Mouse (Mus musculus) liver, embryonic 15.5 days (tissue): ENCODE measurements around the gene Pik3c2g. TPM values are rescaled to one million over a fixed set of nuclear protein-coding genes. Genes with fewer than 3 reads are reported as not detected.

Experiments
- ATAC-seq: fragments of 200-750 bp; cut with Nextera tagmentation; 2 replicates; pipeline ENCODE4 v1.8.0; 2017; ENCODE audit warnings: moderate number of reproducible peaks, mild to moderate bottlenecking, moderate library complexity; ENCODE audit not compliant: insufficient read depth
- H3K27ac ChIP-seq: fragments of 300-500 bp; sonication (generic); replicated peaks from 2 replicates; pipeline ENCODE4 v1.5.1; 2015; ENCODE audit warnings: mild to moderate bottlenecking, inconsistent platforms
- H3K27me3 ChIP-seq: fragments of 300-500 bp; sonication (generic); 2 replicates; pipeline ENCODE4 v1.6.1; 2015; ENCODE audit warnings: mild to moderate bottlenecking, inconsistent platforms
- H3K36me3 ChIP-seq: fragments of 300-500 bp; sonication (generic); replicated peaks from 2 replicates; pipeline ENCODE4 v1.6.1; 2015; ENCODE audit warnings: moderate library complexity, mild to moderate bottlenecking, inconsistent platforms
- H3K4me1 ChIP-seq: fragments of 300-500 bp; sonication (generic); replicated peaks from 2 replicates; pipeline ENCODE4 v1.6.1; 2015; ENCODE audit warnings: inconsistent platforms
- H3K4me2 ChIP-seq: fragments of 300-500 bp; sonication (generic); 2 replicates; pipeline ENCODE4 v1.6.1; 2015; ENCODE audit warnings: moderate library complexity, mild to moderate bottlenecking, inconsistent platforms
- H3K4me3 ChIP-seq: fragments of 300-500 bp; sonication (generic); replicated peaks from 2 replicates; pipeline ENCODE4 v1.5.1; 2015; ENCODE audit warnings: mild to moderate bottlenecking, inconsistent platforms
- H3K9ac ChIP-seq: fragments of 300-500 bp; sonication (generic); 2 replicates; pipeline ENCODE4 v1.6.1; 2015; ENCODE audit warnings: moderate library complexity, mild to moderate bottlenecking, inconsistent platforms
- H3K9me3 ChIP-seq: fragments of 300-500 bp; sonication (generic); replicated peaks from 2 replicates; pipeline ENCODE4 v1.6.1; 2016; ENCODE audit warnings: inconsistent platforms
- WGBS: fragments of 180-500 bp; shearing (Covaris S2); methylation state at CpG from one replicate; pipeline ENCODE4 v1.1.7; 2015; ENCODE audit warnings: mixed read lengths; ENCODE audit not compliant: insufficient replicate concordance; 5-methylcytosine and 5-hydroxymethylcytosine counted together
- polyA plus RNA-seq: library from polyadenylated mRNA; unstranded; fragments of >200 nt; fragmentation: Nextera tagmentation; extraction: Ambion mirVana; gene quantifications from 2 replicates; pipeline ENCODE4 v1.2.1, GENCODE M21; 2015

The Pik3c2g gene
- polyA plus RNA-seq, 1 experiment from 2014 or later = 4.2 TPM

DNA sequence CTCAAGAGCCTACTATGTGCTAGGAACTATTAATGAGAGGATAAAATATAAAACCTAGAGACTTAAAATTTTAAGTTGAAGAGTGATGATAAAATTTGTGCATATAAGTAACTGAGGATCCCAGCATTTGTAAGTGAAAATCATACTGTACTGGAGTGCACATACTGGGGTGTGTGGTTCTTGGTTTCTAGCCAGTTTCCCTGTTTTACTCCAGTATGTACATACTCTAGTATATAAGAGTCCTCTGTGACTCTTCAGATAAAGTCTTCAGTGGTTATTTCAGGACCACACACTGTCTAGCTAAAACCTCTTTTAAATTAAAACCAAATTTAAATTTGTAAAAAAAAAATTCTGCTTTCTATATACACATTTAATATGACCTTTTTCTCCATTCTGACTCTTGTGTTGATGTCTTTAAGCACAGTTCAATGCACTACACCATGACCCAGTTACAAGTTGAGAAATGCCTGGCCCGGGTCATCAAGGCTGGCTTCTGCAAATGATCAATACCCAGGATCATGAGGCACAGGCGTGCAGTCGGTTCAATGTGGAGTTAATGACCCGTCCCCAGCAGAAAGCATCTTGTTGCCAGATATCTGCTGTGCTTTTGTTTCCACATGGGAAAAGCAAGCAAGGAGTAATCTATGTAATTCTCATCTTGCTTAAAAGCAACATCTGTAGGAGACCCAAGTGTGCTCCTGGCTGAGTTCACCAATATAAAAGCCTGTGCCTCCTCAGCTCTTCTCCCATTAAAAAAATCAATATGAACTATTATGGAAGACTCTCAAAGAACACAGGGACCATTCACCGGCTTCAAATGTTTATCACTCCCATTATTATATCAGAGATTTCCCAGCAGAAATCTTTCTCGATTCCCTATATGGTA, 290.7 kb downstream of the Pik3c2g start:
- H3K27ac ChIP-seq = no peak overlapping the region
- 68% methylated on average over 6 of the region's 6 CpGs for WGBS

DNA sequence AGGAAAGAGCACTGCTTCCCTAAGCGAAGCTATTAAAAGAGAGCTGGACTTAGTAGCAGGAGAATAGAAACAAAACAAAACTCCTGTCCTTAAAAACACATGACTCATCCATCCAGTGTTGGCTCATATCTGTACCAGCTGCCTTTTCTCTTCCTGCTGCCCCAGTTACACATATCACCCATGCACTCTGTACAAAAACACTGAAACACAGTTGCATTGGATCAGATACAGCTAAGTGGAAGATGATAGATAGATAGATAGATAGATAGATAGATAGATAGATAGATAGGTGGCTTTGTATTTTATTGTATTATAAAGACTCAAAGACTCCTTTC, 291.3 kb downstream of the Pik3c2g start:
- H3K9ac ChIP-seq = no peak overlapping the region
- WGBS = 57% methylated on average over 1 of the region's 1 CpGs
- H3K4me3 ChIP-seq = no peak overlapping the region
- H3K27ac ChIP-seq = no peak overlapping the region
- H3K4me1 ChIP-seq = no peaks in the 10 kb centered on the region
- ATAC-seq = no peak
- no peaks in the 10 kb centered on the region for H3K9me3 ChIP-seq
- H3K4me2 ChIP-seq = no peak overlapping the region
- no peaks in the 10 kb centered on the region for H3K36me3 ChIP-seq
- H3K27me3 ChIP-seq = no peaks in the 10 kb centered on the region

More for the DNA sequence above, 290.7 kb downstream of the Pik3c2g start:
- H3K4me2 ChIP-seq = no peak overlapping the region
- ATAC-seq = no peak
- H3K9me3 ChIP-seq = no peaks in the 10 kb centered on the region
- H3K9ac ChIP-seq = no peak overlapping the region
- H3K27me3 ChIP-seq = no peaks in the 10 kb centered on the region
- H3K4me3 ChIP-seq = no peak overlapping the region
- no peaks in the 10 kb centered on the region for H3K4me1 ChIP-seq
- no peaks in the 10 kb centered on the region for H3K36me3 ChIP-seq

DNA sequence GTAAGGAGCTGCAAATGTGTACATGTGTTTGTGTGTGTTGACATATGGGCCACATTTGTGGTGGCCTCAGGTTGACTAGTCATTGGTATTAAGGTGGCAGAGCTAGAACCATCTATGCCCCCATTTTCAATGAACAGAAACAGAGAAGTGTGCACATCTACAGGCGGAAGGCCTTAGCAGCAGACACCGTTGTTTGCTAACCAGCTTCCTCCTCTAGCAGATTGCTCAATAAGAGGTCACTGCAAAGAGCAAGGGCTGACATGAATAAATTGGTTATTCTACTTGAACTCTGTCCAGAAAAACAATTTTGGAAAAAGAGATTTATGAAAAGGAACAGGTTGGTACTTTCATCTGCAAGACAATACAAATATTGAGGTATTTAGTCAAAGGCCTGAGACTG, 295.1 kb downstream of the Pik3c2g start:
- Histone ChIP-seq H3K9me3 (no peaks in the 10 kb centered on the region), H3K27me3 (no peaks in the 10 kb centered on the region), H3K4me3 (no peak overlapping the region), H3K9ac (no peak overlapping the region), H3K36me3 (no peaks in the 10 kb centered on the region), H3K4me2 (no peak overlapping the region), H3K4me1 (no peaks in the 10 kb centered on the region), H3K27ac (no peak overlapping the region)
- 37% methylated on average over 2 of the region's 2 CpGs for WGBS
- no peak for ATAC-seq

DNA sequence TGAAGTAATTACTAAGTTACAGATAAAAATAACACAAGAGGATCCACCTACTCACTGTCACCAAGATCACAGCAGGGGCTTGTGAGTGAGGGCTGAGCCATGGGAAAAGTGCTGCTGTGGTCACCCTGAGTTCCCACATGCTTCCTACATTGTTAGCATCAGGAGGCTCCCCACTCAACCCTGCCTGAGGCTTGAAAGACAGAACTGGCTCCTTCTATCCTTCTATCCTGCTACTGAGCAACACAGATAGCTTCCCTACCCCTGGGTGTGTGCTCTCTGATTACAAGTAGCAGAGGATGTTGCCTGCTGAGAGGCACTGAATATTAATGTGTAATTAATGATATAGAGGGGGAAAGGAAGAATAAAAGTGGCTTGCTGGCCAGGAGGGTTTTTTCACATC, 300.2 kb downstream of the Pik3c2g start:
- H3K27ac ChIP-seq = no peak overlapping the region
- no peaks in the 10 kb centered on the region for H3K9me3 ChIP-seq
- H3K9ac ChIP-seq = no peak overlapping the region
- no peak overlapping the region for H3K4me3 ChIP-seq
- H3K4me1 ChIP-seq = no peaks in the 10 kb centered on the region
- H3K27me3 ChIP-seq = no peaks in the 10 kb centered on the region
- no peak for ATAC-seq
- H3K36me3 ChIP-seq = no peaks in the 10 kb centered on the region
- H3K4me2 ChIP-seq = no peak overlapping the region

DNA sequence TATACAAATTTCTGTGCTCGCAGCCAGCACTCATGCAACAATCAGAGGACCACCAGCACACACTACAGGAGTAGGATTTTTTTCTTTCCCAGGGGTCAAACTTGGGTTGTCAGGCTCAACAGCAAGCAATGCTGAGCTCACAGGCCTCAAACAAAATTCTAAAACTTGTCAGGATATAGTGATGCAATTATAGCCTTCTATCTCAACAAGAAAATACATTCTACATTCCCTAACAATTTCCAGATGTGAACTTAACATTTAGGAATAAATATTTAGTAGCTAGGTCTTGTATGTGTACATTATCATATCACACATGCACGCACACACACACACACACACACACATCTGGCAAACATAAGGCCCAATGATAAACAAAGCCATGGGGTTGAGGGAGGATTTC, 308.6 kb downstream of the Pik3c2g start:
- WGBS = 46% methylated on average over 2 of the region's 2 CpGs
- Histone ChIP-seq H3K27ac (no peak overlapping the region), H3K4me2 (no peak overlapping the region), H3K36me3 (no peaks in the 10 kb centered on the region), H3K4me3 (no peak overlapping the region), H3K27me3 (no peaks in the 10 kb centered on the region), H3K9me3 (no peaks in the 10 kb centered on the region), H3K9ac (no peak overlapping the region), H3K4me1 (no peaks in the 10 kb centered on the region)
- ATAC-seq = no peak

DNA sequence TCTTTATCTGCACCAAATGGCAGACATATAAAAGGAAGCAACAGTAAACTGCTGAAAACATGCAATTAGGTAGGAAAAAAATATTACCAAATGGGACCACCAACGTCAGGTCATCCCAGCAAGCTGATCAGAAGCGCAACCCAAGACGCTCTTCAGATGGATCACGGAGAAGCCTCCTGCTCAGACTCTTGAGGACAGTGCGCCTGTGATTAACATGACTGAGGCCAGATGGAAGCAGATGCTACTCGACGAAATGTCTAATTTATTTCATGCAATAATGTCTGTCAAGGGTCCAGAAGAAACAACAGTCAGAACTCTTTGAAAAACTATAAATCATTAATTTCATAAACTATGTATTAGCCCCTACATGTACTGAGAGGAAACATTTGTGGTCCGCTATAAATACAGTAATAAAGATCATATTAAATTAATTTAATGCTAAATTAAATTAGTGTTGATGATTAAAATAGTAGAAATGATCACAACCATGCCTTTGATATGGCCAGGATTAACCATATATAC, 312.7 kb downstream of the Pik3c2g start:
- Histone ChIP-seq H3K4me1 (no peaks in the 10 kb centered on the region), H3K4me3 (no peak overlapping the region), H3K9ac (no peak overlapping the region), H3K27ac (no peak overlapping the region), H3K36me3 (0 out of 2 replicates have a peak, but pooled peaks cover 2% of the 10 kb centered on the region), H3K4me2 (no peak overlapping the region), H3K27me3 (no peaks in the 10 kb centered on the region), H3K9me3 (no peaks in the 10 kb centered on the region)
- WGBS = 84% methylated on average over 8 of the region's 8 CpGs
- no peak for ATAC-seq

DNA sequence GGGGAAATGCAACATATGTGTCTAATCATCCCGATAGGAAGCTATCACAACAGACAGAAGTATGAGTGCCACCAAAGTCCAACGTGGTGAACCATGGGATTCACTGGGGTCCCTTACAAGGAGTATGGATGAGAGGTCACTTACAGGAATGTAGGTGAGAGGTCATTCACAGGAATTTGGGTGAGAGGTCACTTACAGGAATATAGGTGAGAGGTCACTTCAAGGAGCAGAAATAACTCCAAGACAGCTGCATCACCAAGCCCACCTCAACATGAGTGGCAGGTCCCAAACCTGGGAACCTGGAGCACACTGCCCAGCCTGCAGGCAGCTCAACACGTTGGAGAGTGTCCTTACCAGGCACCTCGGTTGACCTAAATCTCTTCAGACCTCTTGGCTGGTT, 314.8 kb downstream of the Pik3c2g start:
- Histone ChIP-seq H3K27ac (no peak overlapping the region), H3K4me3 (no peak overlapping the region), H3K9ac (no peak overlapping the region), H3K36me3 (0 out of 2 replicates have a peak, but pooled peaks cover 2% of the 10 kb centered on the region), H3K4me1 (no peaks in the 10 kb centered on the region), H3K27me3 (no peaks in the 10 kb centered on the region), H3K9me3 (no peaks in the 10 kb centered on the region), H3K4me2 (no peak overlapping the region)
- WGBS = 50% methylated on average over 4 of the region's 4 CpGs
- ATAC-seq = no peak

DNA sequence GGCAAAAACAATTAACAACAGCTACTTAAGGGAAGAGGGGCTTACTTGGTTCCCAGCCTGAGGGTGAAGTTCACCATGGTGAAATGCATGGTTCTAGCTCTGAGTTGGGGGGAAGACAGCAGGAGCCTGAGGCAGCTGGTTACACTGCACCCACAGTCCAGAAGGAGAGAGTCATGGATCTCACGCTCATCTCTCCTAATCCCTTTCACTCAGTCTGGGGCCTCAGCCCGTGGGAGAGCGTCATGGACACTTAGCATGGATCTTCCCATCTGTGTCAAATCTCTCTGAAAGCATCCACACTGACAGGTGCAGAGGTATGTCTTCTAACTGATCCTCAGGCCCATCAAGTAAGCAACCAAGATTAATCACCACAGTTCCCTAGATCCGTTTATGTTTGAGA, 320.1 kb downstream of the Pik3c2g start:
- Histone ChIP-seq H3K36me3 (no peaks in the 10 kb centered on the region), H3K27me3 (no peaks in the 10 kb centered on the region), H3K9ac (no peak overlapping the region), H3K9me3 (no peaks in the 10 kb centered on the region), H3K4me1 (no peaks in the 10 kb centered on the region), H3K4me2 (no peak overlapping the region), H3K4me3 (no peak overlapping the region), H3K27ac (no peak overlapping the region)
- 58% methylated on average over 4 of the region's 4 CpGs for WGBS
- ATAC-seq = no peak

DNA sequence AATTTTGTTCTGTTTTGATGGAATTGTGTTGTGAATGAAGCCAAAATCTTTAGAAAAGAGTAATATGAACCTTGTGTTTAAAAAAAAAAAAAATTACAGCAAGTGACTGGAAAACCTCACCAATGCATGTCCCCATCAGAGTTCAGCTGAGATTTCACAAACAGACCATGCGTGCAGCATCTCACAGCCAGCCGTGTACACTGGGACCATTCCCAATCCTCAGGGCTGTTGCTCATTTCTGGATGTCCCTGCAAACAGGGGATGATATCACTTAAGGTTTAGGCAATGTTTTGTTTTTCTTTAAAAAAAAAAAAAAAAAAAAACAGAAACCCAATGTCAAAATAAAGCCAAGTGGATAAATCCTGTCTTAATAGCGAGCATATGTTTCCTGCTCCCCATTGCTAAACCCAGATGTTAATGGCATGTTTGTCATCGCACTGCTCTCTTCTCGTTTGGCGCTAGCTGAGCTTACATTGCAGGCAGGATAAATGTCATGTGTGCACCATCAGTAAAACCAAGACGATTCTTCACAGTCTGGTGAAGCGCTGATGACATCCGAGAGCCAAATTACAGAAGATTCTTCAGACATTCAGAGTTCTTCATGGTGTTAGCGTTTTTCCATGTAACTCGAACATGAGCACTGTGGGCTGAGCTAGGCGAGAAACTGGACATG, 322.1 kb downstream of the Pik3c2g start:
- H3K4me3 ChIP-seq = no peak overlapping the region
- no peaks in the 10 kb centered on the region for H3K27me3 ChIP-seq
- H3K27ac ChIP-seq = no peak overlapping the region
- H3K9me3 ChIP-seq = no peaks in the 10 kb centered on the region
- ATAC-seq = no peak
- no peak overlapping the region for H3K4me2 ChIP-seq
- H3K9ac ChIP-seq = no peak overlapping the region
- H3K36me3 ChIP-seq = no peaks in the 10 kb centered on the region
- WGBS = 69% methylated on average over 12 of the region's 12 CpGs
- H3K4me1 ChIP-seq = no peaks in the 10 kb centered on the region

DNA sequence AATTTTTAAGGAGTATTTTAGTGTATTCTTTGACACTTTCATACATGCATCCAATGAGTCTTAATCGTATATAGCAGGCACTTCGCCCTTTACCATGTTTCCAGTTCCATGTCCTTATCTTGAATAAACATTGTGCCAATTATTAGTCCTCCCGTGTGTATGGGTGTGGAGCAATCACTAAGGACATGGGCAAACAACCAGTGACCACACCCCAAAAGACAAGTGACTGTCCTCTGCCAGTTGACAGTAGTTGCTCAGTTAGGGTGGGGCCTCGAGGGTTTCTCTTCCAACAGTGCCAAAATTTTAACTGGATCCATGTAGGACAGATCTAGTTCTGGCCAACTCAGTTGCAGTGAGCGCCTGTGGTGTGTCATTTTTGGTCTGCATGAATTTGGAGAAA, 341.7 kb downstream of the Pik3c2g start:
- H3K9ac ChIP-seq = no peak overlapping the region
- no peak for ATAC-seq
- H3K4me3 ChIP-seq = no peak overlapping the region
- WGBS = 42% methylated on average over 5 of the region's 5 CpGs
- no peak overlapping the region for H3K4me2 ChIP-seq
- no peaks in the 10 kb centered on the region for H3K9me3 ChIP-seq
- no peaks in the 10 kb centered on the region for H3K27me3 ChIP-seq
- no peak overlapping the region for H3K27ac ChIP-seq
- no peaks in the 10 kb centered on the region for H3K36me3 ChIP-seq
- H3K4me1 ChIP-seq = no peaks in the 10 kb centered on the region

DNA sequence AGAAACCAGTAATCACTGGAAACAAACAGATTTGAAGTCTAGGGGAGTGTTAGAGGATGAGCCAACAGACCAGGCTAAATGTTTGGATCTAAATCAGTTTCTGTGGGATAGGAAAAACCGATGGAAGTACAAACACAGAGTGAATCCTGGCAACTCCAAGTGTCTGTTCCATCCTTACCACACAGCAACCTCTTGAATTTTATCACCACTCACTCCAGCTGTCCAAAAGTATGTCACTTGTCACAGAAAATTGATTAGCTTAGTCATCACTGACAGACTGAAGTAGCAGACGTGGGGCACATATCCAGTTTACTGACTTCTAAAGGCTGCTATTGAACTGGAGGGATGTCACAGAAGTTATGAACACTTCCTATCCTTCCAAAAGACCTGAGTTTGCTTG, 347.8 kb downstream of the Pik3c2g start:
- Histone ChIP-seq H3K4me3 (no peak overlapping the region), H3K4me1 (no peaks in the 10 kb centered on the region), H3K4me2 (no peak overlapping the region), H3K9me3 (no peaks in the 10 kb centered on the region), H3K9ac (no peak overlapping the region), H3K36me3 (no peaks in the 10 kb centered on the region), H3K27ac (no peak overlapping the region), H3K27me3 (no peaks in the 10 kb centered on the region)
- ATAC-seq = no peak
- WGBS = 27% methylated on average over 2 of the region's 2 CpGs
